Mouse (Mus musculus) stomach, embryonic 14.5 days (tissue): Measurements from ENCODE around the gene Ntrk3. TPM values are rescaled to one million over a fixed set of nuclear protein-coding genes. Genes with fewer than 3 reads are reported as not detected.

Experiments used
- ATAC-seq: fragments of 200-750 bp; cut with Nextera tagmentation; 2 replicates; pipeline ENCODE4 v1.8.0; 2017; ENCODE audit warnings: low read depth, moderate TSS enrichment; ENCODE audit not compliant: insufficient number of reproducible peaks, insufficient read depth, low FRiP score
- H3K27ac ChIP-seq: fragments of 300-500 bp; sonication (generic); 2 replicates; pipeline ENCODE4 v1.5.1; 2014; ENCODE audit warnings: mild to moderate bottlenecking, low read length, moderate library complexity, mixed read lengths
- H3K27me3 ChIP-seq: fragments of 300-500 bp; sonication (generic); 2 replicates; pipeline ENCODE4 v1.6.1; 2014; ENCODE audit warnings: low read length, control low read depth, mixed read lengths; ENCODE audit not compliant: control insufficient read depth, insufficient read depth
- H3K36me3 ChIP-seq: fragments of 300-500 bp; sonication (generic); 2 replicates; pipeline ENCODE4 v1.6.1; 2014; ENCODE audit warnings: mild to moderate bottlenecking, control low read depth, low read length, moderate library complexity, mixed read lengths; ENCODE audit not compliant: control insufficient read depth, insufficient read depth
- H3K4me1 ChIP-seq: fragments of 300-500 bp; sonication (generic); 2 replicates; pipeline ENCODE4 v1.6.1; 2014; ENCODE audit warnings: low read length, control low read depth, mixed read lengths; ENCODE audit not compliant: control insufficient read depth, insufficient read depth
- H3K4me2 ChIP-seq: fragments of 300-500 bp; sonication (generic); replicated peaks from 2 replicates; pipeline ENCODE4 v1.6.1; 2014; ENCODE audit warnings: low read depth, low read length, control low read depth
- H3K4me3 ChIP-seq: fragments of 300-500 bp; sonication (generic); 2 replicates; pipeline ENCODE4 v1.5.1; 2014; ENCODE audit warnings: low read depth, low read length, control low read depth
- H3K9ac ChIP-seq: fragments of 300-500 bp; sonication (generic); replicated peaks from 2 replicates; pipeline ENCODE4 v1.6.1; 2014; ENCODE audit warnings: low read depth, mild to moderate bottlenecking, control low read depth, low read length, moderate library complexity, mixed read lengths
- H3K9me3 ChIP-seq: fragments of 300-500 bp; sonication (generic); 2 replicates; pipeline ENCODE4 v1.6.1; 2016; ENCODE audit warnings: low read depth, low read length, control low read depth; ENCODE audit not compliant: control insufficient read depth
- WGBS: fragments of 180-500 bp; shearing (Covaris S2); extraction: QIAGEN DNeasy Blood & Tissue Kit; methylation state at CpG from one replicate; pipeline ENCODE4 v1.1.7; 2014; 5-methylcytosine and 5-hydroxymethylcytosine counted together
- polyA plus RNA-seq: library from polyadenylated mRNA; unstranded; fragments of >200 nt; fragmentation: Nextera tagmentation; extraction: Ambion mirVana; gene quantifications from 2 replicates; pipeline ENCODE4 v1.2.1, GENCODE M21; 2014

Gene Ntrk3
- polyA plus RNA-seq, 1 experiment from 2014 or later, result 5.9 TPM

DNA sequence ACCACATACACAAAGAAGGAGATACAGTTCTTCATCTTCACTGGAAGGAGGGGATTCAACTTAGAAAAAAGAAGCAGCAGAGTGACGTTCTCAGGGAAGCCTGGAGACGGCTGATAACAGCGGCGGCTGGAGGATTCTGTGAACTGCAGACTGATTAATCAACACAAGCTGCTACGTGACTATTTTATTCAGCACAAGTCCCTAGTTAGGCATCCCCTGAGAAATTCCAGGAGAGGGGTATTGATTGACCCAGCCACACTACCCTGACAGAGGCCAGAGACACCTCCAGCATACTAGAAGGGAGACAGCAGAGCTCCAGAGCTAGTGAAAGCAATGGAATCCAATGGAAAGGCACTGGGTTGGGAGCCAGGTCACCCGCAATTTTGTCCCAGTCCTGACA, 516.1 kb downstream of the Ntrk3 start:
- 29% methylated on average over 6 of the region's 6 CpGs for WGBS
- no peaks in the 10 kb centered on the region for H3K27me3 ChIP-seq

DNA sequence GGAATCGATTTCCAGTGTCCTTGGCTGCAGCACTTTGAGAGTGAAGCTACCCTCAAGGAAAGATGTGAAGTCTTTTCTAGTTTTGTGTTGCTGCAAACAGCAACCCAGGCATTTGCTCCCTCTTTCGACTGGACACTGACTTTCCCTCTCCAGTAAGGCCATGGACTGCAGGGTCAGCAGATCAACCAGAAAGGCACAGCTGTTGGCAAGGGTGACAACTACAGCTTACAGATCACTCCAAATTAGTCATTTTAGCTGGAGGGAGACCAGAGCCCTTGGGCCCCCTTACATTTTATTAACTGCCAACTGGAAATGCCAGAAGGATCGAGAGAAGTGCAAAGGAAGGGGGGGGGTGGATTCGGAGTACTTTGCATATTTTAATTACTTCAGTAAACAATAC, 516.9 kb downstream of the Ntrk3 start:
- 62% methylated on average over 4 of the region's 4 CpGs for WGBS
- no peak overlapping the region for H3K9ac ChIP-seq
- no peak overlapping the region for H3K4me2 ChIP-seq
- no peak overlapping the region for H3K27ac ChIP-seq
- no peaks in the 10 kb centered on the region for H3K27me3 ChIP-seq
- no peaks in the 10 kb centered on the region for H3K9me3 ChIP-seq
- H3K4me1 ChIP-seq, result no peaks in the 10 kb centered on the region
- H3K36me3 ChIP-seq, result no peaks in the 10 kb centered on the region
- H3K4me3 ChIP-seq, result no peak overlapping the region
- no peak for ATAC-seq

More for the DNA sequence above, 516.1 kb downstream of the Ntrk3 start:
- Histone ChIP-seq H3K27ac (no peak overlapping the region), H3K9ac (no peak overlapping the region), H3K36me3 (no peaks in the 10 kb centered on the region), H3K4me3 (no peak overlapping the region), H3K4me1 (no peaks in the 10 kb centered on the region), H3K4me2 (no peak overlapping the region), H3K9me3 (no peaks in the 10 kb centered on the region)
- ATAC-seq, result no peak

DNA sequence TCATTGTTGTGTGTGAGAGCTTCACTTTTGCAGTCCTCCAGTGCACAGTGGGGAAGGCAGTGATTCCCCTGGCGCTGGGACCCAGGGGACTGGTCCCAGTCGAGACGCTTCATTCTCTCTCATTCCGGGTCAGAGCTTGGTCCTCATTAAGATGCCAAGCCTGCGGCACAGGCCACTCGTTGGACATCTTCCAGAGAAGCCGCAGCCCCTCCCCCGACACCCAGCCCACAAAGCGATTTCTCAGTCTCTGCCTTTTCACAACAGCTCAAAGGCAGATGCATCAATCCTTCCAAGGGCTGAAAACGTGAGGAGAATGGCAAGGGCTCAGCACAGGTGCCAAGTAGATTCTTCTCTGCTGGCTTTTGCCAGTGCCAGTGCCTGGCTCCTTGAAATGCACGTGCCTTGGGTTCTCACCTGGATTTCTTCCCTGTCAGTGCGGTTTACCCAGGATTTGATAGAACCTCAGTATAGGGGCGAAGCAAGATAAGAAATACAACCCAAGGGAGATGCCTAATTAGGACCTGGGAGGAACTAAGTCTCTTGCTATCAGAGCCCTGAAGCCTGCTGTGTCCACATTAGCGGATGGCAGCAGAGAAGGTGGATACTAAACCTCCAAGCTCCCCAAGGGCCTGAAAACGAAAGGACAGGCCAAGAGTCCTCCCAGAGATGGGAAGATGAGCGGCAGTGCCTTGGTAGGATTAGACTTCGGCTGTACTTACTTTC, 546.7 kb downstream of the Ntrk3 start:
- no peak overlapping the region for H3K27ac ChIP-seq
- no peaks in the 10 kb centered on the region for H3K4me1 ChIP-seq
- 34% methylated on average over 17 of the region's 17 CpGs for WGBS
- no peaks in the 10 kb centered on the region for H3K27me3 ChIP-seq
- H3K9me3 ChIP-seq, result no peaks in the 10 kb centered on the region
- H3K36me3 ChIP-seq, result no peaks in the 10 kb centered on the region
- no peak for ATAC-seq
- H3K9ac ChIP-seq, result no peak overlapping the region
- H3K4me2 ChIP-seq, result no peak overlapping the region
- H3K4me3 ChIP-seq, result no peak overlapping the region

DNA sequence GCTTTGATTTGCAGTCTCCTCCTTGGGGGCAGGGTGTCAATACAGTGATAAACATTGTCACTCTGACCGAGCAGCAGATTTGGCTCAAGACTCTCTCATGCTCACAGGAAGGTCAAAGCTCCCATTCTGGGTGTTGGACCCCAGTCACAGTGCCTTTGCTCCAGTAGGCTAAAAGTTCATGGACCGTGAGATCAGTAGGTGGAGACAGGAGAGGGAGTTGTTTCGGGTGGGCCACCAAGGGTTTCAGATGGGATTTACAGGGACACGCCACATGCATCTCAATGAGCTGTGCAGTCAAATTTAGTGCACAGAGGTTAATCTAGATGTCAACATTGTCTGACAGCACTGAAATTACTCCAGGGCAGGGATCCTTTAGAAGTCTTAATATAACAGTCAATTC, 552.2 kb downstream of the Ntrk3 start:
- Histone ChIP-seq H3K36me3 (no peaks in the 10 kb centered on the region), H3K9me3 (no peaks in the 10 kb centered on the region), H3K4me1 (no peaks in the 10 kb centered on the region), H3K4me3 (no peak overlapping the region), H3K27ac (no peak overlapping the region), H3K27me3 (no peaks in the 10 kb centered on the region), H3K9ac (no peak overlapping the region), H3K4me2 (no peak overlapping the region)
- 44% methylated on average over 4 of the region's 4 CpGs for WGBS
- ATAC-seq, result no peak

DNA sequence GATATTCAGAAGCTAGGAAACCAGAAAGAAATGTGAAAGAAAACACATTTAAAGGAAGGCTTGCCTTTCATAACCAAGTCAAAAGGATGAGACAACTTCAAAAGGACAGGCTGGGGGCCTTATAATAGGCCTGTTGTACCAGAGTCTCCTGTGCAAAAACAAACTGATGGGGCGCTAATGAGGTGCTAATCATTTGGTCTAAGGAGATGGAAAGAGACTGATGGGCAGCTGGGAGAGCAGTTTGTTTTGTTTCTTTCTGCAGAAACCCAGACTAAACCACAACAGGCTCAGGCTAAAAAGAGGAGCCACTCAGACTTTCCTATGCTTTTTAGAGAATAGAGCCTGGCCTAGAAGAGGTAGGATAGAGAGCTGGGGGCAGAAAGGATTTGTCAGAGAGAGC, 554.4 kb downstream of the Ntrk3 start:
- Histone ChIP-seq H3K9ac (no peak overlapping the region), H3K27ac (no peak overlapping the region), H3K36me3 (no peaks in the 10 kb centered on the region), H3K27me3 (no peaks in the 10 kb centered on the region), H3K4me1 (no peaks in the 10 kb centered on the region), H3K9me3 (no peaks in the 10 kb centered on the region), H3K4me3 (no peak overlapping the region), H3K4me2 (no peak overlapping the region)
- 13% methylated on average over 1 of the region's 1 CpGs for WGBS
- ATAC-seq, result no peak

DNA sequence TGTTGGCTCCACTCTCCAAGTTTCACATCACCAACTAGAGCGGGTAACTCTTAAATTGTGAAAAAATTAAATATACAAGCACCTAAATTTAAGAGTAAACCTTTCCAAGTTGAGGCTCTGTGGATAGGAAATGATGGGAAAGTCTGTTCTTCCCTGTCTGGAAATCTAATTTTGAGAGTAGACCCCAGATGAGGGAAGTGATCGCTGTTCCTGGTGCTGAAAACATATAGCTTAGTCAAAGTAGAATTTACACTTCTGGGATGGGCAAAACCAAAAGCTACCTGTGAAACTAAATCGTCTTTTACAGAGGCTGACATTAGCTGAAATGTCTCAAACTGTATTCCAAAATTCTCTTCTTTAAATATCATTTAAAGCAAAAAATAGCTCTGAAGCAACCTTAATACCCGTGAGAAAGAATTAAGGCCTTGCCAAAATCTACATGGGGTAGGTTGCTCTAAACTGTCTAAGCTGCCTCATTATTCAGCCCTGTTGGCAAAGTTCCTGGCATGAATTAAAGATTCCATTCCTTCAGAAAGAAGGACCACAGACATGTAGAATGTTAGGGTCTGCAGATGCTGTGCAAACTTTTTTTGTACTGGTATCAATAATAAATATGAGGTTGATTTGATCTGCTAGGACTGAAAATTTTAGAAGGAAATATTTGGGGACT, 557.7 kb downstream of the Ntrk3 start:
- Histone ChIP-seq H3K4me2 (no peak overlapping the region), H3K27me3 (no peaks in the 10 kb centered on the region), H3K4me3 (no peak overlapping the region), H3K9me3 (no peaks in the 10 kb centered on the region), H3K4me1 (no peaks in the 10 kb centered on the region), H3K9ac (no peak overlapping the region), H3K36me3 (no peaks in the 10 kb centered on the region), H3K27ac (no peak overlapping the region)
- no peak for ATAC-seq
- 72% methylated on average over 4 of the region's 4 CpGs for WGBS

DNA sequence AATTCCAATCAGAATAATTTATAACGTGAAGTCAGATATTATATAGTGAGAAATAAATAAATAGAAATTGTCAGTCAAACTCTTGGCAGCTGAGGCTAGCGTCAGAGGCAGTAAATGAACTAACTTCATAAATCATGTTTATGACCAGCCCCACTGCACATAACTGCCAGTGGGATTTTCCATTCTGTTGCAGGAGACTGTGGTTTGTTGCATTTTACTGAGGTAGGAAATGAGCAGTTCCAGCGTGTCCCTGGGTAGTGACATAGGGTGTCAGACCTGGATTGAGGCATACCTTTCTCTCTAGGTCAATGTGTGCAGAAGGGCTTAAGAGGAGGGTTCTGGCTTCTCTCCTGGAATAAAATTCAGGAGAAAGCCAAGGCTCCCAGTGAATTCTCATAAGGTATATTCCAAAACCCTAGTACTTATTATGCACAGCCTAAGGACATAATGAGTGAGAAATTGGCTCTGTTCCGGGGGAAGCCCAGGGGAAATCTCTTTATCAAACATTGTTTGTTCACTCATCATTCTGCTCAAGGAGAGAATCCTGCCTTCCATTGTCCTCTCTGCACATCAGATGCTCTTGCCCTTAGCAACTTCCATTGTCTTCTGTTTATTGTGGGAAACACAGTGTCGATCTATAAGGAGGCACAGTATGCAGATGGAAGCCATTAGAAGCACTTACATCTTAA, 565.4 kb downstream of the Ntrk3 start:
- Histone ChIP-seq H3K4me2 (no peak overlapping the region), H3K4me3 (no peak overlapping the region), H3K4me1 (no peaks in the 10 kb centered on the region), H3K36me3 (no peaks in the 10 kb centered on the region), H3K9me3 (no peaks in the 10 kb centered on the region), H3K27ac (no peak overlapping the region), H3K27me3 (no peaks in the 10 kb centered on the region), H3K9ac (no peak overlapping the region)
- no peak for ATAC-seq
- 74% methylated on average over 5 of the region's 5 CpGs for WGBS

DNA sequence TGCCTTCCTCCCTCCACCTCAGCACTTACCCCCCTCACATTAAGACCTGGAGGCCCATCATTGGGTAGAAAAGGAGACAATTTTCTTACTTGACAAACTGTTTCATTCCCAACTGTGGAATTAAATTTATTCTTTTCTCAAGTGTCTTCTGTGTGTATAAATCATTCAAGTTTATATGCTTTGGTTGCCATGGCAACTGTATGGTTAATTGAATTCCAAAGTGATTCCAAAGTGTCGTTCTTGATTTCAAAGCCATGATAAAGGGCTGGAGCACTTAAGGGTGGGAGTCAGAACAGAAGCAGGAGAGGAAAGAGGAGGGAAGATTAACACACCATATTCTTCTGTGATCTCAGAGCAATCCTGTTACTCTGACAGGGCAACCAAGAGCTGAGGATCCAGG, 572.3 kb downstream of the Ntrk3 start:
- Histone ChIP-seq H3K27ac (no peak overlapping the region), H3K4me1 (no peaks in the 10 kb centered on the region), H3K9me3 (no peaks in the 10 kb centered on the region), H3K36me3 (no peaks in the 10 kb centered on the region), H3K4me2 (no peak overlapping the region), H3K9ac (no peak overlapping the region), H3K4me3 (no peak overlapping the region), H3K27me3 (no peaks in the 10 kb centered on the region)
- 15% methylated on average over 1 of the region's 1 CpGs for WGBS
- ATAC-seq, result no peak
